Mouse (Mus musculus) spleen, adult 12 weeks (tissue): ENCODE results near the gene Xylt2.

Experiments
- DNase-seq: peaks from one replicate; pipeline ENCODE4 v3.0.0; 2022; ENCODE audit warnings: low spot score

Xylt2 gene

GRCm38 (mm10) chr11:94614603-94615002 lies 62.7 kb downstream of the Xylt2 start:
- no peak for DNase-seq
